Mouse (Mus musculus): ENCODE measurements at regions not wholly inside any gene's neighbourhood (a gene's known extent, or its start where the extent isn't known, plus 50 kb on each side); places are given as distances from the start of the nearest gene placed in this dataset.

DNA sequence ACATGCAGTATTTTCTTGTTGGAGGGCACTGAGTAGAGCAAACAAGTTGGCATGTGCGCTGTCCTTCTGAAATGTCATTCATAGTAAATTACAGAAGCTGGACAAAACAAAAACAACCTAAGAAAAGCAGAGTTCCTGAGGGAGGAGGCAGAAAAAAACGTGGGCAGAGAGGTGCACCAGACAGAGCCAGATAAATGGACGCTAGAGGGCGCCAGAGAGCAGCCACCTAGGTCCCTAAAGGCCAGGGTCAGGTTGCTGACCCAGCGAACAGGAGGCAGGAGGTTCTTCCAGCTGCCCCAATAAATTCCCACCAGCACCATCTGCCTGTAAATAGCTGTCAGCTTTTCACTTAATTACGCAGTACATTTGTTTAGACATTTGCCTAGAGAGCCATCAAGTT lies 158.6 kb upstream of the Cntnap4 start:
- TF ChIP-seq CTCF (conservative IDR thresholded peaks at IDR 0.05; ENCODE audit: low read length), result peak; percentile 93
- no peak for TF ChIP-seq NANOG (IDR thresholded peaks at IDR 0.05; ENCODE audit: borderline replicate concordance, low read length)

Measured in E14TG2a.4 (cell line).